Mouse (Mus musculus) heart, adult 2 months (tissue): Measurements from ENCODE around the gene Sh3bp4.

ENCODE experiments used
- CTCF ChIP-seq: fragments of 200-600 bp; IDR thresholded peaks from 2 replicates; pipeline ENCODE4 v1.8.1; 2022; ENCODE audit warnings: antibody characterized with exemption, mild to moderate bottlenecking, moderate library complexity
- EP300 ChIP-seq: fragments of 200-500 bp; IDR thresholded peaks from 2 replicates; pipeline ENCODE4 v1.6.1; 2011; ENCODE audit warnings: low read depth, low read length, control low read depth; ENCODE audit not compliant: insufficient read depth

DNA sequence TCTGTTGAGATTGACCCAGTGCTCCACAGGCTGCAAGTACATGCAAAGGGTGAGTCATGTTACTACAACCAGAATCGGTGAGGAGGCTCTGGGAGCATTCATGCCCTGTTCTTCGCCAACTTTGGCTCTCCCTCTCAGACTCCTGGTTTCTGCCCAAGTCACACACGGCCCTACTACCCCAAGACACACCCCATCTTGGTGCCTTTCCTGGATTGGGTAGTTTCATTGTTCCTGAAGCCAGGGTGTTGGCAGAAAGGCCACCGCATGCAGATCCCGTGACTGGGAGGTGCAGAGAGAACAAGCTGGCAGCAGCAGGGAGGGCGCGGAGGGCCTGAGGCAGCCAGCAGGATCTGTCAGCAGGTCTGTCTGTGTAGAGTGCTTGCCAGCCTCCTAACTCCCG is 61.5 kb downstream of the Sh3bp4 start:
- TF ChIP-seq EP300 = peak; percentile 75
- TF ChIP-seq CTCF = no peak
